Mouse (Mus musculus) ZHBTc4 (cell line): ENCODE data around the gene D17Wsu92e.

ENCODE experiments used
- DNase-seq: peaks from one replicate; pipeline ENCODE4 v3.0.0-alpha.2; 2011; ENCODE audit warnings: low read depth, low spot score

Gene D17Wsu92e

DNA sequence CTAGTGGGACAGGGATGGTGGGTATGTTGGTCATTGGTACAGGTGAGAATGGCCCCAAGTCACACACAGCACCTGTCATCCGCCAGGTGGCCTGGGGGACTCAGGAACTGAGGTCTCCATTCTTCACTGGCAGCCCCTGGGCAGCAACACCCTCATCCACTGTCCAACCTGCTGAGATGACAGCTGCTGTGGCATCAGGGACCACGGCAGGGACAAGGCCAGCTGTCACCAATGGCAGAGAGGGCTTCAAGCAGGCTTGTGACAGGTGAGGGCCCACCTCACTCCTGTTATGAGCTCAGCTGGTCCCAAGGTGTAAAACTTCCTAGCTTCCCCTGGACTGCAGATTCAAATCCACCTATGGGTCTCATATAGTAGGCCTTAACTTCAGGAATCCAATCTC, 72.3 kb downstream of the D17Wsu92e start:
- DNase-seq = no peak

DNA sequence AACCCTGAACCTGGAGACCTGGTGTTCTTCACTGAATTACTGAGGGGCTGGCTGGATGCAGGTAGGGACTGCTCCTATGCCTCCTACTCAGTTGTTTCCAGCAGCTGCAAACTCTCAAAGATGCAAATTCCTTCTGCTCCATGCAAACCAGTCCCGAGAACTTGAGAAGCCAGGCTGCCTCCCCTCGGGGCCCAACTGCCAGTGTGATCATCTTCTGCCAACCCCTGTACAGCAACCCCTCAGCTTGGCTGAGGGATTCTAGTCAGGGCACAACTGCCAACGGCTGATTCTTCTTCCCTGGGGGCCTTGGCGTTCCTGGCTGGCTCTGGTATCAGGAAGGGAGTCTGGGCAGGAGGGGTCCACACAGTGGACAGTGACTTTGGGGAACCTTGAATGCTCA, 74.0 kb downstream of the D17Wsu92e start:
- no peak for DNase-seq

DNA sequence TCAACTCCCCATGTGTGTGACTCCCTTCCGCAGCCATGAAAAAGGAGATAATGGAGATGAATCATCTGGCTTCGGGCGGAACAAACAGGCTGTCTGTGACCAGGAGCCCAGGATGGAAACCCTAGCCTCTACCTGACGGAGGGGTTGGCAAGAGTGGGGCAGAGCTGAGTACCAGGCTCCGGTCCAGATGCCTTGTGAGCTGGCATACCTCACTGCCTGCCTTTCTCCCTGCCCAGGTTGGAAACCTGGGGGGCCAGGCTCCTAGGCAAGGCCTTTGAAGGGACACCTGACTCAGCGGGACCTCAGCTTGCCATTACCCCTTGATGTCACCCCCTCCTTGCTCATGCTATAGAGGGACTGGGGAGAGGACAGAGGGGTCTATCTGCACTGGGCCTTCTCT, 79.5 kb downstream of the D17Wsu92e start:
- DNase-seq = no peak

DNA sequence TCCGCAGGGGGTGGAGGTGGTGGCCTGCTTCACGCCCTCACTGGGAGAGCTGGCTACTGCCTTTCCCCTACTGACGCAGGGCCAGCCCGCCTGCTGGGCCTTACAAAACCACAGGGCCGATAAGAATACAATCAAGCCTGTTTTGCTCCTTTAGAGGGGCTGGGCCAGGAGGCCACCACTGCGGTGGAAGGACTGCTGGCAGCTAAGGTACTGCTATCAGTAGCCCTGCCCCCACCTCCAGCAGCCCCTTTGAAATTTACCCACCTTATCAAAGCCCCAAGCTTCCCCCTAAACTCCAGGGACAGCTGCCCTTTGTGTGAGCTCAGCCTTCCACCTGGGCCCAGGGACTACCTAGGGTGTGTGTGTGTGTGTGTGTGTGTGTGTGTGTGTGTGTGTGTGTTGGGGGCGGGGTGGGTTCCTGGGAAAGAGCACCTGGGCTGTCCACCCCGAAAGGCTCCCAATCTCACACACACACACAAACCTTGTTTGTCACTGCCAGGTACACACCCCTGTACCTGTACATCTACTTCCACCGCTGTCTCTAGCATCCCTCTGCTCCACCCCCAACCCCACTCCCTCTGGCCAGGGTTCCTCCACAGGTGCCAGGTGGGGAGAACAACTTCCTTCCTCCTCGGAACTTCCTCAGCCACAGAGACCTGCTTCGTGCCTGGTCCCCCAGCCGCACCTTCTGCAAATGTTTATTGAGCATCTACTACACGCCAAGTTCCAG, 85.9 kb downstream of the D17Wsu92e start:
- DNase-seq = no peak

DNA sequence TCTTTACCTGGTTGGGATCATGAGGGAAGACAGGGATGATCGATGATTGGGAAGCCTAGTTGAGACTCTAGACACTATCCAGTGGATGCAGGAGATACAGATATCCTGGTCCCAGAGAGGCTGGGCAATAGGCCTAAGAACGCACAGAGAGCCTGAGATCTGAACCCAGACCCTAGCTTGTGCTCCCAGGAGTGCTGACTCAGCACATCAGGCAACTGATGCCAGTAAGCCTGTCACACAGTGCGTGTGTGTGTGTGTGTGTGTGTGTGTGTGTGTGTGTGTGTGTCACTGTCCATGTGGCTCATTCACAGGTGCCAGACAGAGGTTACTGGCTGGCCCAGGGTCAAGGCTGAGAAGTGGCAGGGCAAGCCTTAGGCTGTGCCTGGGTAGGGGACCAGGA, 87.8 kb downstream of the D17Wsu92e start:
- DNase-seq = no peak

DNA sequence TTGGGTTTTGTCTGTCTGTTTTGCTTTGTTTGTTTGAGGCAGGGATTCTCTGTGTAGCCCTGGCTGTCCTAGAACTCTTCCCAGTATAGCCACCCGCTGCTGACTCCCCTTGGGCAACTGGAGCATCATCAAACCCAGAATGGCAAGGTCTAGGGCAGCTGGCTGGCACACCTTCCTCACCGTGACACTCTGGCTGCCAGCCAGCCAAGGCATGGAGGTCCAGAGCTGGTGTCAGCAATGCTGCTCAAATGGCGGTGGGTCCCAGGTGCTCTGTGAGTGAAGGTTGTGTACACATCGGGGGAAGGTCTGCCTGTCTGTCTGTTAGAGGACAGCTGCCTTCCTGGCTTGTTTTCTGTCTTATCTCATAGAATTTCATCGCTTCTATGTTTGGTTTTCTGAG, 88.3 kb downstream of the D17Wsu92e start:
- DNase-seq = no peak

DNA sequence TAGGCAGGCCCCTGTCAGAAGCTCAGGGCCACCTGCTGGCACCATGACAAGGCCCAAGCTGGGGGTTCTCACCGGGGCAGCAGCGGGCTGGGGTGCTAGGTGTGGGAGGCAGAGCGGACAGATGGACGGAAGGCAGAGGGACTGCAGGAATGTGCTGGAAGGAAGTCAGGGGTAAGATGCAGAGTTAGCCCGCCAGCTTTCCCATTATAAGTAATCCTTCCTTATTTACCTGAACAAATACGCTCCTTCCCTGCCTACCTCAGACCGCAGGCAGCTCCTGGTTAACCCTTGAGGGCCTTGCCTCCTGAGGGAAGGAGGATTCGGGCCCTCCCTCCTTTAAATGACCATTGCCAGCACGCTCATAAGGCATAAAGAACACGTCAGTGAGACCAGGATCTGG, 91.7 kb downstream of the D17Wsu92e start, which contains the start of gene Spdef:
Spdef (minus strand) TSS at position 186 of the 400 bp plus-strand sequence.
- DNase-seq = no peak

DNA sequence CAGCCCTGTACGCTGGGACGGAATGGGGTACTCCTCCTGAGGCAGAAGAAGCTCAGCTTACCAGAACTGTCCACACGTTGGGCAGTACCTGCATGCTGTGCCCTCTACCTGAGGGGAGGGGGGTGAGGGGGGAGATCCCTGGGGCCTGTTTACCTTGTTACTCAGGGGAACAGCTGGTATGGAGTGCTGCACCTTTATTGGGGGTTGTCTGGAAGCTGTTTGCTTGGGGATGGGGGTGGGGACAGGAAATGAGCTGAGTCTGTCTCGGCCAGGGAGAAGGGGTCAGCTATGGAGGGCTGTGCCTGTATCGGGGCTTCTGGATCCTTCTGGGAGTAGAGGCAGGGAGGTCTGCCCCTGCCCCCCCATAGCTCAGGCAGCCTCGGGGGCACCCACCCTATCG, 93.9 kb downstream of the D17Wsu92e start:
- no peak for DNase-seq

DNA sequence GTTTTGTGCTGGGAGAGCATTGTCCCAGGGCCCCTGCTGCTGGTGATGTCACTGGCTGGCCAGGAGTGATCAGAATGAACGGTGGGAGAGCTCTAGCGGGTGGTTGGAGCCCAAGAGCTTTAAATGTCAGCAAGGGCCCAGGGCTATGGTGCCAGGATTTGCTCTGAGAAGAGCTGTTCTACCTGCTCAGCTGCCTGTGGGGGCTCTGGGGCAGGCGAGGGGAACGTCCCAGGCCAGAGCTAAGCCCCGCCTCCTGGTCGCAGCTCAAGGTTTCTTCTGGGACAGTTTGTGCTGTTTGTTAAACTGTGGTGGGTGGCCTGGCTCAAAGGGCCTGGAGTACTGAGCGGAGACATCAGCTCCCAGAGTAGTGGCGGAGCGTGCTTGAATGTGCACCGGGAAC, 95.0 kb downstream of the D17Wsu92e start:
- peak; percentile 43 for DNase-seq

DNA sequence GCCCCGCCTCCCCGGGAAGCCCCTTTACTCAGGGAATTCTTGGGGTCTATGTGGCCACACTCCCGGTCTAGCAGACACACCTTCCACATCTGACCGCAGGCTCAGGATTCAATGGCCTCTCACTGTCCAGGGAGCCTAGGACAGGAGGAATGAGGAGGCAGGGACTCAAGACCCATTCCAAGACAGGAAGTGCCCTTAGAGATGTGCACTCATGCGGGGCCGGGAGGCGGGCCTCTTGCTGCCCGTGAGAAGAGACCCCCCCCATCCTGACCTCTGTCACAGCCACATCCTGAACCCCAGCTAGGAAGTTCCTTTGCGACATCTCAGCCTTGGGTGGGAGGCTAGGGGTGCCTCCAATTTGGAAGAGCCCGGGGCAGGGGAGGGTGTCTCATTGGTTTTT, 95.4 kb downstream of the D17Wsu92e start:
- no peak for DNase-seq

DNA sequence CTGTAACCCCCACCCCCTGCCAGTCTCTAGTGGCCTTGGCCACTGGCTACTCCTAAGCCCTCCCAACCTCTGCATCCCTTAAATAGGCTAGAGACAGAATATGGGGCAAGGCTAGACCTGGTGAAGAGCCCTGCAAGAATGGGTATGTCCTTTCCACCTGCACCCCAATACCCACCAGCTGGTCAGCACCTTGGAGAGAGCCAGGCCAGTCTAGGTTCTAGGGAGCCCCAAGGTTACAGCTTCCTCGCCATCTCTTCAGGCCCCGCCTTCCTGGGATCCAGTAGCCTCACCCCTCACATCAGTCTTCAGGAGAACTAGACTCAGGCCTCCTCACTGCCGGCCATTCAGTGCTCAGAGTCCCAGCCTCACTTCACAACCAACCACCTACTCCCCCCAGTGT, 96.1 kb downstream of the D17Wsu92e start:
- DNase-seq = no peak

DNA sequence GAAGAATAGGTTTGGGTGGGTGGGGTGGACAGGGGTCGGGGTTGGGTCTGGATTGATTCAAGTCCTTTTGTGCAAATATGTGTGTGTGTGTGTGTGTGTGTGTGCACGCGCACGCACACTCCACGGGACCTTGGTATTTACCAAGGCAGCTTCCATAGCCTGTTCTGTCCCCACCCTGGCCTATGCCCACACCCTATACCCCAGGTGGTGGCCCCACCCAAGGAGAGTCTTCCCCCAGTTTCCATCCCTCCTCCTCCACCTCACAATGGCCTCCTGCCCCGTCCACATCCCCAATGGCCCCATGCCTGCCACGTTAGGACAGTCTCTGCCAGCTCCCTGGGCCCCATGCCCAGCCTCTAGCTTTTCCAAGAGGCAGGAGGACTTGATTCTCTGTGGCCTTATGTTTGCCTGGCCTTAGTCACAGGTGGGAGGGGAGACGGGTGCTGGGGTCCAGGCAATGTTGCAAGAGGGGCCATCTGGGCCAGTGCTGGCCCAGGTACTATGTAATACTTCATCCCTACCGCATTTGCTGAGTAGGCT, 99.3 kb downstream of the D17Wsu92e start:
- no peak for DNase-seq

DNA sequence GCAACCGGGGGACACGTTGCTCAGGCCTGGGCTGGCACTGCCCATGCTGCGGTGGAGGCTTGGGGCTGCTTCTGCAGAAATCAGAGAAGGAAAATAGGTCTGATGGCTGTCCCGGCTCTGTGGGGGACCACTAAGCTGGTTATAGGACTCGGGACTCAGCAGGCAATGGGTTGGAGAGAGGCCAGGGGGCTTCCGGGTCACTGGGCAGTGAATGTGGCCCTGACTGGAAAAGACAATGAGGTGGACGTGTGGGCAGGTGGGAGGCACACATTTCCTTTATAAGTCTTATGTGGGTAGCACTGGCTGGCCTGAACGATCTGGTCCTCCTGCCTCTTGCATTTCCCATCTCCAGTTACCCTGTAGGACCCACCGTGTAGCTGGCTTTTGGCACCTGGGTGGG, 100.1 kb downstream of the D17Wsu92e start:
- no peak for DNase-seq

DNA sequence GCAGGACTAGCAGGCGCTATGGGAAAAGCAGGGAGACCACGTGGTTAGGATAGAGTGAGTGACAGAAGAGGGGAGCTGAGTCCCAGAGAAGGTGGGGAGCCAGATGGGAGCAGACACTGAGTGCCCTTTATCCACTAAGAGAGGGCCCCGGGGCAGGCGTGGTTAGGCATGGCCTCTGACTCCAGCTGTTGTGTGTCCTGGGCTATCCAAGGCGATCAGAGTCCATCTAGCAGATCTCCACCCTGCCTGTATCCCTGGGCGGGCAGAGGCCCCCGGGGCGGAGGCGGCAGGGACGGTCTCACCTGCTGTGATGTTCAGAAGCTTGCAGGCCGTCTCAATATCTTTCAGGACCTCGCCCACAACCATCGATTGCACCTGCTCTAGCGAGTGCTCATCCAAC, 100.8 kb downstream of the D17Wsu92e start:
- no peak for DNase-seq

DNA sequence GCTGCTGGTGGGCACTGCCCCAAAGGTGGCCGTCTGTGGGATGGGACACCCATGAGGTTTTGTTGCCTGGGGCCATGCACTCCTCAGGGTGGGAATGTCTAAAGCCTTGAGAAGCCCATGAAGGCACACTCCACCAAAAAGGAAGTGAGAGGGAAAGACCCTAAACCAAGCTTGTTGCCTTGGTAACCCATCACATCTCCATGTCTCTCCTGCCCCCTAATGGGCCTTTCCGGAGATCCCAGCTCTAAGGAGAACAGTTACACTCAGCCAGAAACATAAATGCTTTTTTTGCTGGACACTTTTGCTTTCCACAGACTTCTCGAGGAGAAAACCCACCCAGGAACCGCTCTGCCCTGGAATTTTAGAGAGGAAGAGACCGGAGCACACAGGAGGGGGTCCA, 102.2 kb downstream of the D17Wsu92e start:
- no peak for DNase-seq

DNA sequence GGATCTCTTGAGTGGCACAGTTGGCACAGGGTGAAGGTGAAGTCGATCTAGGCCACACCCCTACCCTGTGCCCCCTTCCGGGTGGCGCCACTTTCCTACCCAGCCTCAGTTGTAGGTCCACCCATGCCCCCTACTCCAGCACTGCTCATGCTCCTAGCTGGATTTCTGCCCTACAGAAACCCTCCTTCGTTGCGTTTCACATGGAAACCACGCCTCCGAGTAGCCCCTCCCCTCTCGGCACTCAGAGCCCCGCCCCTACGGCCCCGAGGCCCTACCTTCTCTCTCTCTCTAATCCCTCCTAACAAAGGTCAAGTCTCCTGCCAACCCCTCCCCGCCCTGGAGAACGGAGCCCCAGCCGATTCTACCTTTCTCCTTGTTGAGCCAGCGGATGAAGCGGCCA, 103.6 kb downstream of the D17Wsu92e start:
- DNase-seq = peak; percentile 94

DNA sequence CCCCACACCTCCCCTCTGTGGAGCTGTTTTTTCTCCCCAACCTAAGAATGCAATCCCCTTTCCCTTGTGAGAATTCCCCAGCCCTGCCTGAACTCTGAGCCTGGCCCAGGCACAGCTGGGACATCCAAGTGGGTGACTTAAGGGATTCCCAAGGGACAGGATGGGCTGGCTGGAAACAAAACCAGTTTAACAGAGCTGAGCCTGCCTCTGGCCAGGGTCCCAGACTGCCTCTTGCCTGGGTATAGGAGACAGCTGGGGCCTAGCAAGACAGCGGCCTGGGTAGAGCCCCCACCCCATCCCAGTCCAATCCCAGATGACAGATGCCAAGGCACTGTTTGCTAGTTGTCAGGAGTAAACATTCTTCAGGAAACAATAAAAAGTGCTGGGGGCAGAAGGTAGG, 107.6 kb downstream of the D17Wsu92e start:
- no peak for DNase-seq

DNA sequence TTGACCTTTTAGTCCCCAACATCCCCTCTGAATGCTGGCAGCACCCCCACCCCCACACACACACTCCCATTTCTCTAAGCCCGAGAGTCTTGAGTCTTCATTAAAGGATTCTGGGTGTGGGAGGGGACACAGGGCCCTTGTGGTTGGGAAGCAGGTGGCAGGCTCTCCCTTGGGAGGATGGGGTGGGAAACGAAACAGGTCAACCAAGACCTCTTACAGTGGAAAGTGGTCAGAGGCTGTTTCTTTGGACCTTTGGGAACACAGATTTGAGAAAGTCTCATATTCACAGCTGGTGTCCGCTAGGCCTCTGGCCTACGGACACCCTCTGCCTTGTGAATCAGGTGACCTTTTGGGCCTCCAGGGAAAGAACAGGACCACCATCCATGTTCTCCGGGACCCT, 110.8 kb downstream of the D17Wsu92e start:
- no peak for DNase-seq

DNA sequence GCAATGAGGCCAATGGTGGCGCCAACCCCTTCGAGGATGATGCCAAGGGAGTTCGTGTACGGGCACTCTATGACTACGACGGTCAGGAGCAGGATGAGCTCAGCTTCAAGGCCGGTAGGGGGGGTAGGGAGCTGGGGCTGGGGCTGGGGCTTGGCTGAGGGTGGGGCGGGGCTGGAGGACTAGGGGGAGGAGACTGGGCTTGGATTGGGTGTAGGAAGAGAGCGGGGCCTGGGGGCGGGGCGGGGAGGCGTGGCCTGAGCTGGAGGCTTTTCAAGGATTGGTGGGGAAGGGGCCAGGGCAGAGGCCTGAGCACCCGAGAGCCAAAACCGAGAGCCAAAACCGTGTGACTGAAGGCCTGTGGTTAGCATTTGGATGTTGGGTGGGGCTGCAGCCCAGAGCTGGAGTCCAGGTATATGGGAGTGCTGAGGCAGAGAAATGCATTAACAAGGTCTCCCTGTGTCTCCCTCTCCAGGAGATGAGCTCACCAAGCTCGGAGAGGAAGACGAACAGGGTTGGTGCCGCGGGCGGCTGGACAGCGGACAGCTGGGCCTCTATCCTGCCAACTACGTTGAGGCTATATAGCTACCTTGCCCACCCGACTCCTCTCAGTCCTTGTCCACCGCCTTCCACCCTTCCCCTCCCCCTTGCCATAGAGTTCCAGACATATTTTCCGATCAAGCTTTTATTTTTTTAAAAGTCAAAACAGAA, 112.3 kb downstream of the D17Wsu92e start:
- DNase-seq = peak; percentile 98

DNA sequence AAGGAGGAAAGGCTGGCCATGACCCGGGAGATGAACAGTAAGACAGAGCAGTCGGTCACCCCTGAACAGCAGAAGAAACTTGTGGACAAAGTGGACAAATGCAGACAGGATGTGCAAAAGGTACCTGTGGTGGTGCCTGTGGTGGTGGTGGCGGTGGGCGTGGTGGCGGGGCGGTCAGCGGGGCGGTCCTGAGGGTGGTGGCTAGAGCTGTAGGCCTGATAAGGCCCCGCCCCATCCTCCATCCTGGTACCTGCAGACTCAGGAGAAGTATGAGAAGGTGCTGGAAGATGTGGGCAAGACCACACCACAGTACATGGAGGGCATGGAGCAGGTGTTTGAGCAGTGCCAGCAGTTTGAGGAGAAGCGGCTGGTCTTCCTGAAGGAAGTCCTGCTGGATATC, 114.8 kb downstream of the D17Wsu92e start:
- peak; percentile 60 for DNase-seq

DNA sequence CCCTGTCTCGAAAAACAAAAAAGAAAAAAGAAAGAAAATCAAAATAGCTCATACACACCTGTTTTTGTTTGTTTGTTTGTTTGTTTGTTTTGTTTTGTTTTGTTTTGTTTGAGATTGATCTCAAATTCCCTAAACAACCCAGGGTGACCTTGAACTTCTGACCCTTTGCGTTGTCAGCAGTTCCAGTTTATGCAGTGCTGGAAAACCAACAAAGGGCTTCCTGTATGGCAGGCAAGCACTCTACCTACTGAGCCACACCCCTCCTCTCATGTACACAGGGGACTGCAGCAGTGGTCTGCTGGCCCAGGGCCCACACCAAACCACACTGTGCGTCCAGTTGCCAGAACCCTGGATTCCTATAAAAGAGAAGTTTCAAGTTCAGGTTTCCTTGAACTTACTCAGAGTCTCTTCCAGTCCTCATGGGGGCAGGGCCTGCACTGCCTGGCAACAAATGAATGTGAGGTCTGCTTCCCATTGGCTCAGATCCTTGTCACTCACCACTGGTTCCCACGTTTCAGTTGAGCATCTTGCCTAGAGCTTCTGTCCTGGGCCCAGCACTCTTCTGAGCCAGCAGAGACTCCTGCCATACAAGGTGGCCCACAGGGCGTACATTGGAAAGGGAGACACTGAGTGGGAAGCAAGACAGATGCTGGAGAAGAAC, 116.4 kb downstream of the D17Wsu92e start:
- peak; percentile 96 for DNase-seq

DNA sequence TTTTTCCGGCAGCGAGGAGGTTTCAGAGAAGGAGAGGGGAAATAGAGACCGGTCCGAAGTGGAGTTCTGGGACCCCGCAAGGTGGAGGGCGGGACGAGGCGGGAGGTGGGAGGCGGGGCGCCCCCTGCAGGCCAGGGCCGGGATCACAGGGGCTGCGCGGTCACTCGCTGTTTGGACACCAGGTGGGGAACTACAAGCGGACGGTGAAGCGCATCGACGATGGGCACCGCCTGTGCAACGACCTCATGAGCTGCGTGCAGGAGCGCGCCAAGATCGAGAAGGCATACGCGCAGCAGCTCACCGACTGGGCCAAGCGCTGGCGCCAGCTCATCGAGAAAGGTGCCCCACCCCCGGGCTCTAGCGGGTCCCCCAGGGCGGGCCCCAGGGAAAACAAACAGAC, 117.9 kb downstream of the D17Wsu92e start:
- DNase-seq = peak; percentile 82

DNA sequence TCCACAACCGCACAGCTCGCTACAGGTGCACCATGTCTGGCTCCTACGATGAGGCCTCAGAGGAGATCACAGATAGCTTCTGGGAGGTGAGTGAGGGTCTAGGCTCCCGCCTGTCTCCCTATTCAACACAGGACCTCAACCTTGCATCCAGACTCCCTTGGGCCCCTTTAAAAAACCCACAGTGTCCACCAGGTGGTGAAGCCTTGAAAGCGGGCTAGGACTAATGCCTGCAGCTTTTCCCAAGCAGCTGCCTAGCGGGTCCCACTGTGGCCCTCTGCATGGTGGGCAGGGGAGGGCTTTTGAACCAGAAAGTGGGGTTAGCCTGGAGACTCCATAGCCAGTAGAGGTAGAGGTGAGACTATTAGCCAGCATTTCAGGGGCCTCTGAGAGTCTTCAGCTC, 118.6 kb downstream of the D17Wsu92e start:
- no peak for DNase-seq
